Mouse (Mus musculus): ENCODE results near the gene Nppc.

- TF ChIP-seq CTCF (IDR thresholded peaks at IDR 0.05 in 2 of 3, conservative IDR thresholded peaks at IDR 0.05 in 1 of 3; ENCODE audit: control insufficient read depth in 1 of 3, insufficient read depth in 1 of 3, low read depth in 2 of 3, low read length in 3 of 3, poor library complexity in 1 of 3, severe bottlenecking in 1 of 3) (no peak), USF2 (IDR thresholded peaks at IDR 0.05; ENCODE audit: borderline replicate concordance in 1 of 2, insufficient read depth in 1 of 2, low read depth in 1 of 2, low read length in 2 of 2) (no peak), EP300 (IDR thresholded peaks at IDR 0.05; ENCODE audit: low read depth in 1 of 2, low read length in 2 of 2) (no peak), KAT2A (conservative IDR thresholded peaks at IDR 0.05; ENCODE audit: low read depth, low read length) (no peak), UBTF (IDR thresholded peaks at IDR 0.05; ENCODE audit: borderline replicate concordance, insufficient read depth, low read depth, low read length) (no peak), NELFE (IDR thresholded peaks at IDR 0.05; ENCODE audit: low read depth, low read length) (no peak), POLR2AphosphoS5 (IDR thresholded peaks at IDR 0.05; ENCODE audit: borderline replicate concordance, low read depth, low read length) (no peak), HCFC1 (IDR thresholded peaks at IDR 0.05; ENCODE audit: low read depth, low read length) (no peak), POLR2A (IDR thresholded peaks at IDR 0.05; ENCODE audit: control insufficient read depth in 1 of 2, insufficient read depth in 1 of 2, low read depth in 1 of 2, low read length in 2 of 2, poor library complexity in 1 of 2) (no peak), POLR2AphosphoS2 (IDR thresholded peaks at IDR 0.05; ENCODE audit: low read length) (no peak), ZC3H11A (IDR thresholded peaks at IDR 0.05; ENCODE audit: low read depth, low read length) (no peak)
Observed at GRCm38 (mm10) chr1:86670279-86671038, at the start of gene Nppc.
